Mouse (Mus musculus) cerebellum, adult 2 months (tissue): ENCODE measurements around the gene Alox5ap.

Experiments
- CTCF ChIP-seq: fragments of 200-500 bp; IDR thresholded peaks from 2 replicates; pipeline ENCODE4 v1.5.1; 2011; ENCODE audit warnings: low read depth, mild to moderate bottlenecking, control low read depth, low read length, moderate library complexity, borderline replicate concordance; ENCODE audit not compliant: insufficient read depth
- POLR2A ChIP-seq: fragments of 200-500 bp; IDR thresholded peaks from 2 replicates; pipeline ENCODE4 v1.6.1; 2011; ENCODE audit warnings: low read length, control low read depth, borderline replicate concordance; ENCODE audit not compliant: insufficient read depth

GRCm38 (mm10) chr5:149219493-149219892 is 45.1 kb upstream of the Alox5ap start:
- TF ChIP-seq CTCF, result no peak
- no peak for TF ChIP-seq POLR2A
